Mouse (Mus musculus) megakaryocyte, embryonic 14.5 days (primary cell): ENCODE measurements around the gene Cacna1h.

Source experiments
- FLI1 ChIP-seq: IDR thresholded peaks from 2 replicates; pipeline ENCODE4 v1.6.1; 2012; ENCODE audit warnings: low read length, inconsistent platforms, mixed read lengths
- GATA1 ChIP-seq: IDR thresholded peaks from 3 replicates; pipeline ENCODE4 v1.6.1; 2012; ENCODE audit warnings: mixed read lengths, low read length, inconsistent platforms, borderline replicate concordance

GRCm38 (mm10) chr17:25472044-25472443 is 38.5 kb upstream of the Cacna1h start:
- TF ChIP-seq GATA1: no peak
- no peak for TF ChIP-seq FLI1
